Mouse (Mus musculus): Measurements from ENCODE around the gene Dohh.

- no peak for TF ChIP-seq EP300 (IDR thresholded peaks at IDR 0.05; ENCODE audit: insufficient read depth, low read depth, low read length)
- no peak for TF ChIP-seq POLR2A (IDR thresholded peaks at IDR 0.05; ENCODE audit: insufficient read depth, low read length)
Observed at GRCm38 (mm10) chr10:81399798-81400308, 15.6 kb downstream of the Dohh start.
